Comparison of ENCODE assay signal across 8 mouse cellular contexts in genomic region chr13:23500424-23501200, GRCm38 (mm10). TPM values are rescaled to one million over a fixed set of nuclear protein-coding genes. Genes with fewer than 3 reads are reported as not detected.
DNase-seq lines count a peak whose midpoint lies in the region; ATAC-seq lines count a peak whose summit lies in the region.

No protein-coding gene starts in this region.

- H3K4me1 ChIP-seq in liver, embryonic 16.5 days (ENCODE audit: control insufficient read depth, low read depth, low read length): peaks cover 37% of the 10 kb centered on the region

- H3K9ac ChIP-seq in liver, embryonic 16.5 days (ENCODE audit: low read depth, low read length): no peak overlapping the region

- peak; percentile 69 for DNase-seq in testis, postnatal 14 days (ENCODE audit: low spot score)
- no peak for DNase-seq in testis, postnatal 10 days (ENCODE audit: low spot score)
- DNase-seq in cerebellum, postnatal 25 days: peak; percentile 59 to 71
- peak; percentile 66 to 75 for DNase-seq in heart, adult 18-20 months
- DNase-seq in kidney, postnatal 14 days: peak; percentile 26
- DNase-seq in right cerebral cortex, postnatal 10 days (ENCODE audit: low spot score in 2 of 2): peak; percentile 76 to 86
- no peak for DNase-seq in urinary bladder, postnatal 25 days (ENCODE audit: low spot score)

- H3K4me2 ChIP-seq in liver, embryonic 16.5 days (ENCODE audit: low read depth, low read length): peak overlapping the region; percentile 56

- peak overlapping the region; percentile 21; the same call in 1 of the 2 replicates for H3K4me3 ChIP-seq in liver, embryonic 16.5 days (ENCODE audit: low read depth, low read length)

- H3K27me3 ChIP-seq in liver, embryonic 16.5 days (ENCODE audit: control insufficient read depth, insufficient read depth, low read depth, low read length): no peaks in the 10 kb centered on the region

- WGBS in liver, embryonic 16.5 days (ENCODE audit: insufficient replicate concordance): under 1% methylated on average over 17 of the region's 17 CpGs

- no peaks in the 10 kb centered on the region for H3K9me3 ChIP-seq in liver, embryonic 16.5 days (replicated peaks; ENCODE audit: control insufficient read depth, low read length)

- peak; percentile 80 for ATAC-seq in liver, embryonic 16.5 days (ENCODE audit: low read depth)

- no peaks in the 10 kb centered on the region for H3K36me3 ChIP-seq in liver, embryonic 16.5 days (ENCODE audit: control insufficient read depth, insufficient read depth)

- H3K27ac ChIP-seq in liver, embryonic 16.5 days (ENCODE audit: low read length): no peak overlapping the region

RNA-seq across cellular contexts. Expression of gene Btn2a2, which starts 12.0 kb away (rescaled TPM):
- total RNA-seq in heart, adult 18-20 months (2021): not detected
- not detected in 2 replicates for polyA plus RNA-seq in liver, embryonic 16.5 days (2015; fragmentation: Nextera tagmentation; extraction: Ambion mirVana)

RNA-seq across cellular contexts. Expression of gene Hist1h4h, which starts 30.2 kb away (rescaled TPM):
- total RNA-seq in heart, adult 18-20 months (2021): 100 to 1,000 TPM; 225 to 244 TPM
- 5.5 and 9.8 TPM in 2 replicates for polyA plus RNA-seq in liver, embryonic 16.5 days (2015; fragmentation: Nextera tagmentation; extraction: Ambion mirVana)

RNA-seq across cellular contexts. Expression of gene Hist1h2af, which starts 33.1 kb away (rescaled TPM):
- total RNA-seq in heart, adult 18-20 months (2021): 10 to 100 TPM in 1 of 2 experiments, 1 to 10 TPM in 1; 6.3 to 16.6 TPM
- polyA plus RNA-seq in liver, embryonic 16.5 days (2015; fragmentation: Nextera tagmentation; extraction: Ambion mirVana): 2.0 and 6.7 TPM in 2 replicates

RNA-seq across cellular contexts. Expression of gene Hist1h3g, which starts 34.6 kb away (rescaled TPM):
- total RNA-seq in heart, adult 18-20 months (2021): 1 to 10 TPM; 3.1 TPM
- polyA plus RNA-seq in liver, embryonic 16.5 days (2015; fragmentation: Nextera tagmentation; extraction: Ambion mirVana): 11.0 and 14.8 TPM in 2 replicates

RNA-seq across cellular contexts. Expression of gene Btn1a1, which starts 34.9 kb away (rescaled TPM):
- not detected for total RNA-seq in heart, adult 18-20 months (2021)
- 1.9 and 2.0 TPM in 2 replicates for polyA plus RNA-seq in liver, embryonic 16.5 days (2015; fragmentation: Nextera tagmentation; extraction: Ambion mirVana)

Comparison
In these comparisons a context has a peak if more than half of its experiments do, and no peak if none do; other contexts are left out.
1. DNase-seq: peak in testis, postnatal 14 days (single experiment), cerebellum, postnatal 25 days (2 of 2), heart, adult 18-20 months (2 of 2), kidney, postnatal 14 days (single experiment) and right cerebral cortex, postnatal 10 days (2 of 2); none in testis, postnatal 10 days (single experiment) and urinary bladder, postnatal 25 days (single experiment).